Mouse (Mus musculus): ENCODE data around the gene Epor. TPM values are rescaled to one million over a fixed set of nuclear protein-coding genes. Genes with fewer than 3 reads are reported as not detected.

Epor gene
- total and polyA plus RNA-seq, 3 experiments: 0.20 to 2.0 TPM; not detected in 1

- no peak for DNase-seq (ENCODE audit: extremely low read depth)
- H3K4me3 ChIP-seq (replicated peaks in 1 of 3; ENCODE audit: low read depth in 2 of 3, low read length in 2 of 3, poor library complexity in 1 of 3): no peak overlapping the region
- H3K36me3 ChIP-seq (replicated peaks in 1 of 2; ENCODE audit: control insufficient read depth in 1 of 2, insufficient read depth in 1 of 2, low read length in 1 of 2): no peaks in the 10 kb centered on the region
- peaks cover 58% of the 10 kb centered on the region for H3K27me3 ChIP-seq (replicated peaks)
- peaks cover 7% of the 10 kb centered on the region for H3K9me3 ChIP-seq (replicated peaks; ENCODE audit: low read length)
- no peak overlapping the region for H3K27ac ChIP-seq (ENCODE audit: insufficient read depth, low read depth)
- no peak for TF ChIP-seq CHD2 (IDR thresholded peaks at IDR 0.05; ENCODE audit: low read length)
- no peak for TF ChIP-seq POLR2A (IDR thresholded peaks at IDR 0.05; ENCODE audit: low read depth, low read length)
- TF ChIP-seq CHD1 (IDR thresholded peaks at IDR 0.05; ENCODE audit: low read depth, low read length): no peak
- TF ChIP-seq ZC3H11A (IDR thresholded peaks at IDR 0.05; ENCODE audit: low read depth, low read length): no peak
- no peak for TF ChIP-seq ZNF384 (IDR thresholded peaks at IDR 0.05; ENCODE audit: low read depth, low read length)
- no peak overlapping the region for H3K9ac ChIP-seq (ENCODE audit: insufficient read depth, low read depth)
- peaks cover 0 to 5% of the 10 kb centered on the region in 2 experiments; a peak in 1 of 4 replicates for H3K4me1 ChIP-seq (ENCODE audit: control insufficient read depth in 1 of 2, insufficient read depth in 2 of 2)
- in situ Hi-C loops (cut with MboI; ENCODE audit: low pct_ligation_motif_present, low pct_unique_long_range_greater_than_20kb, low sequenced_read_pairs): no loop called here
- H3K4me2 ChIP-seq (ENCODE audit: insufficient read depth, low read depth, poor library complexity, severe bottlenecking): no peak overlapping the region
- H3K79me2 ChIP-seq (replicated peaks; ENCODE audit: control insufficient read depth, extremely low read depth, insufficient read depth, poor library complexity, severe bottlenecking): no peaks in the 10 kb centered on the region
- dilution Hi-C loops (cut with MboI; ENCODE audit: extremely low pct_ligation_motif_present, extremely low pct_unique_long_range_greater_than_20kb, low sequenced_read_pairs): no loop called here
Observed at GRCm38 (mm10) chr9:21943046-21943445, 20.3 kb downstream of the Epor start.

GRCm38 (mm10) chr9:21938234-21938855 lies 25.0 kb downstream of the Epor start:
- no peak for TF ChIP-seq SMC3 (IDR thresholded peaks at IDR 0.05; ENCODE audit: low read depth, low read length)
- no peak for TF ChIP-seq MAFK (IDR thresholded peaks at IDR 0.05; ENCODE audit: insufficient replicate concordance, low read length)
- TF ChIP-seq CHD2 (IDR thresholded peaks at IDR 0.05; ENCODE audit: low read length): no peak
- no peak for TF ChIP-seq UBTF (IDR thresholded peaks at IDR 0.05; ENCODE audit: low read depth, low read length)
- TF ChIP-seq ZNF384 (IDR thresholded peaks at IDR 0.05; ENCODE audit: low read depth, low read length): no peak
- no peak for TF ChIP-seq MAX (IDR thresholded peaks at IDR 0.05; ENCODE audit: low read length)
- no peak for TF ChIP-seq RAD21 (IDR thresholded peaks at IDR 0.05; ENCODE audit: low read depth, low read length)
- no peaks in the 10 kb centered on the region for H3K4me1 ChIP-seq (ENCODE audit: control insufficient read depth in 1 of 2, insufficient read depth in 2 of 2)
- dilution Hi-C loops (cut with MboI; ENCODE audit: extremely low pct_ligation_motif_present, extremely low pct_unique_long_range_greater_than_20kb, low sequenced_read_pairs) (no loop called here), in situ Hi-C loops (cut with MboI; ENCODE audit: low pct_ligation_motif_present, low pct_unique_long_range_greater_than_20kb, low sequenced_read_pairs) (no loop called here)
- no peak overlapping the region for H3K27ac ChIP-seq (ENCODE audit: insufficient read depth, low read depth)
- no peaks in the 10 kb centered on the region for H3K36me3 ChIP-seq (replicated peaks in 1 of 2; ENCODE audit: control insufficient read depth in 1 of 2, insufficient read depth in 1 of 2, low read length in 1 of 2)
- no peak overlapping the region for H3K9ac ChIP-seq (ENCODE audit: insufficient read depth, low read depth)
- no peak overlapping the region for H3K4me2 ChIP-seq (ENCODE audit: insufficient read depth, low read depth, poor library complexity, severe bottlenecking)
- no peak overlapping the region for H3K4me3 ChIP-seq (replicated peaks in 1 of 3; ENCODE audit: low read depth in 2 of 3, low read length in 2 of 3, poor library complexity in 1 of 3)
- DNase-seq (ENCODE audit: extremely low read depth): no peak
- H3K79me2 ChIP-seq (replicated peaks; ENCODE audit: control insufficient read depth, extremely low read depth, insufficient read depth, poor library complexity, severe bottlenecking): no peaks in the 10 kb centered on the region
- H3K9me3 ChIP-seq (replicated peaks; ENCODE audit: low read length): peaks cover 4% of the 10 kb centered on the region
- H3K27me3 ChIP-seq (replicated peaks): peaks cover 59% of the 10 kb centered on the region

GRCm38 (mm10) chr9:21937711-21938175 lies 25.6 kb downstream of the Epor start:
- dilution Hi-C loops (cut with MboI; ENCODE audit: extremely low pct_ligation_motif_present, extremely low pct_unique_long_range_greater_than_20kb, low sequenced_read_pairs) (no loop called here), in situ Hi-C loops (cut with MboI; ENCODE audit: low pct_ligation_motif_present, low pct_unique_long_range_greater_than_20kb, low sequenced_read_pairs) (no loop called here)
- H3K36me3 ChIP-seq (replicated peaks in 1 of 2; ENCODE audit: control insufficient read depth in 1 of 2, insufficient read depth in 1 of 2, low read length in 1 of 2): no peaks in the 10 kb centered on the region
- no peak overlapping the region for H3K4me2 ChIP-seq (ENCODE audit: insufficient read depth, low read depth, poor library complexity, severe bottlenecking)
- TF ChIP-seq UBTF (IDR thresholded peaks at IDR 0.05; ENCODE audit: low read depth, low read length): no peak
- no peak for TF ChIP-seq SIN3A (IDR thresholded peaks at IDR 0.05; ENCODE audit: low read length)
- no peak for TF ChIP-seq RCOR1 (conservative IDR thresholded peaks at IDR 0.05; ENCODE audit: low read depth, low read length)
- no peak overlapping the region for H3K27ac ChIP-seq (ENCODE audit: insufficient read depth, low read depth)
- peaks cover 4% of the 10 kb centered on the region for H3K9me3 ChIP-seq (replicated peaks; ENCODE audit: low read length)
- DNase-seq (ENCODE audit: extremely low read depth): no peak
- peaks cover 65% of the 10 kb centered on the region for H3K27me3 ChIP-seq (replicated peaks)
- no peak overlapping the region for H3K4me3 ChIP-seq (replicated peaks in 1 of 3; ENCODE audit: low read depth in 2 of 3, low read length in 2 of 3, poor library complexity in 1 of 3)
- H3K4me1 ChIP-seq (ENCODE audit: control insufficient read depth in 1 of 2, insufficient read depth in 2 of 2): no peaks in the 10 kb centered on the region
- H3K79me2 ChIP-seq (replicated peaks; ENCODE audit: control insufficient read depth, extremely low read depth, insufficient read depth, poor library complexity, severe bottlenecking): no peaks in the 10 kb centered on the region
- no peak overlapping the region for H3K9ac ChIP-seq (ENCODE audit: insufficient read depth, low read depth)
